9 mouse cellular contexts compared by ENCODE assay signal in the genomic region with DNA sequence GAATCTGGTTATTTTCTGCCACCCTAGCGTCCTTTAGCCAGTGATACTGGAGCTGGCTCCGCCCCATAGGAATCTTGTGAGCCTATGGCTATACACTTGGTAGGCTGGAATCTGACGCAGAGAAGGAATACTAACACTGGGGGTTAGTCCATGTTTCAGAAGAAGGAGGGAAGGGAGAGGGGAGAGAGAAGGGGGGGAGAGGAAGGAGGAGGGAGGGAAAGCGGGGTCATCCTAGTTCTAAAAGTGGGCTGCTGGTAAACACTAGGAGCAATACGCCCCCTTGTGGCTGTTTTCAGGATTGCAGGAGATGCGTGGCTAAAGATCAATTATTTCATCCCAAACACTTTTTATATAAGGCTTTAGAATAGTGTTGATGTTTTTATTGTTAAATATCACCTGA. TPM values are rescaled to one million over a fixed set of nuclear protein-coding genes. Genes with fewer than 3 reads are reported as not detected.
DNase-seq lines count a peak whose midpoint lies in the region; ATAC-seq and TF ChIP-seq lines count a peak whose summit lies in the region.
"Had no signal": no experiment of that assay in that cellular context is flagged by ENCODE, and none has a peak within 500 bp of the region (broad histone marks: within the 10 kb centered on the region; RNA-seq: fewer than 3 reads in every experiment).

No protein-coding gene starts in this region.

- no peak overlapping the region for H3K4me2 ChIP-seq in midbrain, embryonic 12.5 days (replicated peaks)

- H3K9ac ChIP-seq in midbrain, embryonic 12.5 days (replicated peaks): no peak overlapping the region

- H3K4me3 ChIP-seq in embryonic fibroblast, embryonic 13.5 days (ENCODE audit: insufficient read depth, low read length): no peak overlapping the region
- H3K4me3 ChIP-seq in midbrain, embryonic 12.5 days: no peak overlapping the region

- 0 out of 2 replicates have a peak, but pooled peaks have one; percentile 23 for TF ChIP-seq CTCF in embryonic fibroblast, embryonic 13.5 days (IDR thresholded peaks at IDR 0.05; ENCODE audit: borderline replicate concordance, insufficient read depth, low read length)

- ATAC-seq in midbrain, embryonic 12.5 days (ENCODE audit: low FRiP score, low read depth): 0 out of 2 replicates have a peak, but pooled peaks have one; percentile 41

- H3K27ac ChIP-seq in embryonic fibroblast, embryonic 13.5 days (ENCODE audit: insufficient read depth, low read length): no peak overlapping the region
- no peak overlapping the region for H3K27ac ChIP-seq in midbrain, embryonic 12.5 days (replicated peaks)
- H3K27ac ChIP-seq: macrophage had no signal

- H3K27me3 ChIP-seq in midbrain, embryonic 12.5 days: no peaks in the 10 kb centered on the region
- no peaks in the 10 kb centered on the region; the same call in 1 of the 2 replicates for H3K27me3 ChIP-seq in splenic B cell, adult 2 months (ENCODE audit: control insufficient read depth, insufficient read depth, low read length, poor library complexity, severe bottlenecking)

- H3K4me1 ChIP-seq in embryonic fibroblast, embryonic 13.5 days (ENCODE audit: control insufficient read depth, insufficient read depth, low read length): no peaks in the 10 kb centered on the region
- H3K4me1 ChIP-seq in midbrain, embryonic 12.5 days: peaks cover 16% of the 10 kb centered on the region

- peak; percentile 83 for DNase-seq in heart, adult 11 months
- DNase-seq in heart, postnatal 25 days (ENCODE audit: low spot score): no peak
- DNase-seq in adrenal gland, postnatal 25 days: peak; percentile 59
- DNase-seq in heart, postnatal 36 days: peak; percentile 47 to 72
- peak; percentile 70 to 79 for DNase-seq in left cerebral cortex, adult 18-20 months (ENCODE audit: low spot score in 2 of 2)
- peak; percentile 69 for DNase-seq in splenic B cell, adult 2 months (ENCODE audit: low read depth, low spot score)

- no peaks in the 10 kb centered on the region for H3K9me3 ChIP-seq in midbrain, embryonic 12.5 days

- 18% methylated on average over 6 of the region's 6 CpGs for WGBS in midbrain, embryonic 12.5 days

- intact Hi-C loops in heart, postnatal 25 days (cut with DNase I): loop anchor here (2.0 to 10.0 kb wide), 4 partner anchors 153 to 669 kb away; no protein-coding TSS in a partner anchor
- intact Hi-C loops in heart, postnatal 36 days (cut with DNase I): loop anchor here (1.0 to 5.0 kb wide), 4 partner anchors 51 to 667 kb away; a partner anchor contains a TSS

- H3K36me3 ChIP-seq in midbrain, embryonic 12.5 days: no peaks in the 10 kb centered on the region
- H3K36me3 ChIP-seq in splenic B cell, adult 2 months (ENCODE audit: control insufficient read depth, insufficient read depth, low read length, poor library complexity, severe bottlenecking): 0 out of 2 replicates have a peak, but pooled peaks cover 2% of the 10 kb centered on the region

- no peak for TF ChIP-seq POLR2A in embryonic fibroblast, embryonic 13.5 days (IDR thresholded peaks at IDR 0.05; ENCODE audit: low read depth, low read length)

RNA-seq across cellular contexts. Expression of a gene that starts 27.2 kb away (rescaled TPM):
- total RNA-seq in heart, postnatal 25 days (2021): 1 to 10 TPM; 1.8 to 2.5 TPM
- total RNA-seq in adrenal gland, postnatal 25 days (2021): 19.5 and 20.8 TPM in 2 replicates
- polyA plus RNA-seq in embryonic fibroblast, embryonic 13.5 days (2011; ENCODE audit: insufficient read length, low read depth, missing spikeins): 102 and 144 TPM in 2 replicates
- 1 to 10 TPM; 1.6 to 1.8 TPM for total RNA-seq in heart, postnatal 36 days (2021)
- 1 to 10 TPM; 3.0 to 3.4 TPM for total RNA-seq in left cerebral cortex, adult 18-20 months (2021)
- polyA plus RNA-seq in midbrain, embryonic 12.5 days (2016; fragmentation: Nextera tagmentation; extraction: Ambion mirVana): 244 and 257 TPM in 2 replicates

RNA-seq across cellular contexts. Expression of a gene that starts 33.6 kb away (rescaled TPM):
- total RNA-seq in heart, postnatal 25 days (2021): 10 to 100 TPM; 13.9 to 14.6 TPM
- total RNA-seq in adrenal gland, postnatal 25 days (2021): 32.4 and 32.8 TPM in 2 replicates
- polyA plus RNA-seq in embryonic fibroblast, embryonic 13.5 days (2011; ENCODE audit: insufficient read length, low read depth, missing spikeins): 12.2 and 15.7 TPM in 2 replicates
- total RNA-seq in heart, postnatal 36 days (2021): 10 to 100 TPM; 12.6 to 14.2 TPM
- 10 to 100 TPM; 19.0 to 19.4 TPM for total RNA-seq in left cerebral cortex, adult 18-20 months (2021)
- polyA plus RNA-seq in midbrain, embryonic 12.5 days (2016; fragmentation: Nextera tagmentation; extraction: Ambion mirVana): 35.2 and 39.3 TPM in 2 replicates

RNA-seq across cellular contexts. Expression of a gene that starts 48.6 kb away (rescaled TPM):
- 1 to 10 TPM; 2.3 TPM for total RNA-seq in heart, postnatal 25 days (2021)
- total RNA-seq in adrenal gland, postnatal 25 days (2021): 1.1 and 1.8 TPM in 2 replicates
- polyA plus RNA-seq in embryonic fibroblast, embryonic 13.5 days (2011; ENCODE audit: insufficient read length, low read depth, missing spikeins): 0.43 and 0.68 TPM in 2 replicates
- total RNA-seq in heart, postnatal 36 days (2021): 1 to 10 TPM; 1.4 to 2.2 TPM
- 100 to 1,000 TPM; 203 to 207 TPM for total RNA-seq in left cerebral cortex, adult 18-20 months (2021)
- 7.9 and 8.3 TPM in 2 replicates for polyA plus RNA-seq in midbrain, embryonic 12.5 days (2016; fragmentation: Nextera tagmentation; extraction: Ambion mirVana)
- polyA plus RNA-seq: macrophage had no signal

Comparison
In these comparisons a context has a peak if more than half of its experiments do, and no peak if none do; other contexts are left out.
1. RNA of a gene that starts 48.6 kb away (total RNA-seq): 203 to 207 TPM in left cerebral cortex, adult 18-20 months; 2.3 TPM in heart, postnatal 25 days, 1.4 to 2.2 TPM in heart, postnatal 36 days and 1.1 to 1.8 TPM in adrenal gland, postnatal 25 days; every median in the first group is over 10 times any median in the second.